Mouse (Mus musculus) thymus, adult 2 months (tissue): Measurements from ENCODE around the gene Pnpla2. TPM values are rescaled to one million over a fixed set of nuclear protein-coding genes. Genes with fewer than 3 reads are reported as not detected.

Experiments
- DNase-seq: peaks from one replicate; pipeline ENCODE4 v3.0.0; 2021
- H3K27ac ChIP-seq: fragments of 200-500 bp; 2 replicates; pipeline ENCODE4 v1.5.1; 2012; ENCODE audit warnings: low read length, control low read depth; ENCODE audit not compliant: control insufficient read depth, insufficient read depth
- H3K27me3 ChIP-seq: fragments of 200-500 bp; 2 replicates; pipeline ENCODE4 v1.6.1; 2012; ENCODE audit warnings: mild to moderate bottlenecking, low read length, moderate library complexity, mixed read lengths; ENCODE audit not compliant: control insufficient read depth, insufficient read depth
- H3K36me3 ChIP-seq: fragments of 200-500 bp; 2 replicates; pipeline ENCODE4 v1.6.1; 2012; ENCODE audit warnings: mild to moderate bottlenecking, low read length, moderate library complexity; ENCODE audit not compliant: control insufficient read depth, insufficient read depth
- H3K4me1 ChIP-seq: fragments of 200-500 bp; replicated peaks from 2 replicates; pipeline ENCODE4 v1.6.1; 2012; ENCODE audit warnings: low read length; ENCODE audit not compliant: control insufficient read depth, insufficient read depth
- H3K4me3 ChIP-seq: fragments of 200-500 bp; 2 replicates; pipeline ENCODE4 v1.5.1; 2012; ENCODE audit warnings: mild to moderate bottlenecking, low read length, control low read depth, moderate library complexity; ENCODE audit not compliant: control insufficient read depth, insufficient read depth
- CTCF ChIP-seq: fragments of 200-500 bp; IDR thresholded peaks from 2 replicates; pipeline ENCODE4 v1.5.1; 2012; ENCODE audit warnings: mild to moderate bottlenecking, control low read depth, low read length, moderate library complexity, borderline replicate concordance; ENCODE audit not compliant: control insufficient read depth, poor library complexity, insufficient read depth; ENCODE audit errors: extremely low read depth
- POLR2A ChIP-seq: fragments of 200-500 bp; IDR thresholded peaks from 2 replicates; pipeline ENCODE4 v1.6.1; 2012; ENCODE audit warnings: mild to moderate bottlenecking, low read length, control low read depth, moderate library complexity; ENCODE audit not compliant: control insufficient read depth, poor library complexity, insufficient read depth; ENCODE audit errors: extremely low read depth
- WGBS: fragments of 180-500 bp; shearing (Covaris S2); methylation state at CpG from one replicate; pipeline ENCODE4 v1.1.7; 2018; 5-methylcytosine and 5-hydroxymethylcytosine counted together
- polyA plus RNA-seq: library from polyadenylated mRNA; depleted of rRNA; stranded (reverse); fragments of >200 nt; gene quantifications from 2 replicates; pipeline ENCODE4 v1.2.3, GENCODE M21; 2012

The Pnpla2 gene
- polyA plus RNA-seq, 1 experiment, result 256 TPM

DNA sequence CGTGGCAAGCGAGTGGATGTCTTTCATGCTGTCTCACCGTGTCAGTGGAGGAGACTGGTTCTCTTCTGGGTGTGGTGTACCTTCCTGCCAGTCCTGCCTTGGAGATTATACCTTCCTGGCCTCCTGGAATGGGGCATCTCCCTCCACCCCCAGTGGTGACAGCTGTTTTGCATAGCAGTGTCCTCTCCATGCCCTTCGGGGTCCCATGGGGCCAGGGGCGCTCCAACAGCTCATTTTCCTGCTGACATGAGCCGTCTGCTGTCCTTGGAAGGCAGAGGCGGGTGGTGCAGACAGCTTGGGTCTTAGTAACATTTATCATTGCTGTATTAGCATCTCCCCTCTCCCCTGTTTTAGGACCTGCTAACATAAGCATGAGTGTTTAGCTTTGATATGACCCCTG lies 32.1 kb downstream of the Pnpla2 start:
- H3K27me3 ChIP-seq, result peaks cover 4% of the 10 kb centered on the region; the same call in 1 of the 2 replicates
- no peak overlapping the region for H3K4me3 ChIP-seq
- no peak for TF ChIP-seq CTCF
- TF ChIP-seq POLR2A, result no peak
- peaks cover 5% of the 10 kb centered on the region for H3K4me1 ChIP-seq
- DNase-seq, result no peak
- no peak overlapping the region for H3K27ac ChIP-seq
- H3K36me3 ChIP-seq, result no peaks in the 10 kb centered on the region
- WGBS, result 97% methylated on average over 7 of the region's 7 CpGs

DNA sequence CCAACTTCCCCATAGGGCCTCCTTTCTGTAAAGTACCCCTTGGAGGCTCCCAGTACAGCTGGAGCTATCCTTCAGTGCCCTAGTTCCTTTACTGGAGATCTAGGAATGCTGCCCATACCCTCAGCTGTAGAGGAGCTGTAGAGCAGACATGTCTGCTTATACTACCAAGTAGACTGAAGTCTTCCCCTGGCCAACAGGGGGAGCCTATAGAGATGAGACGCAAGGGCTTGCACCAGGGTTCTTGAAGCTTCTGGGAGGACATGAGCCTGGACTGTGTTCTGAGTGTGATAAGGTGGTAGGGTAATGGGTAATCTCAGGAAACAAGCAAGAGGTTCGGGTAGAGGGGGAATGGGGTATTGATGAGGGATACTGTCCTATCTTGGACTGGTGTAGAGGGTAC lies 36.2 kb downstream of the Pnpla2 start:
- Histone ChIP-seq H3K36me3 (no peaks in the 10 kb centered on the region), H3K4me1 (no peaks in the 10 kb centered on the region), H3K4me3 (no peak overlapping the region), H3K27me3 (no peaks in the 10 kb centered on the region), H3K27ac (no peak overlapping the region)
- TF ChIP-seq CTCF (no peak), POLR2A (no peak)
- 95% methylated on average over 2 of the region's 2 CpGs for WGBS
- no peak for DNase-seq

DNA sequence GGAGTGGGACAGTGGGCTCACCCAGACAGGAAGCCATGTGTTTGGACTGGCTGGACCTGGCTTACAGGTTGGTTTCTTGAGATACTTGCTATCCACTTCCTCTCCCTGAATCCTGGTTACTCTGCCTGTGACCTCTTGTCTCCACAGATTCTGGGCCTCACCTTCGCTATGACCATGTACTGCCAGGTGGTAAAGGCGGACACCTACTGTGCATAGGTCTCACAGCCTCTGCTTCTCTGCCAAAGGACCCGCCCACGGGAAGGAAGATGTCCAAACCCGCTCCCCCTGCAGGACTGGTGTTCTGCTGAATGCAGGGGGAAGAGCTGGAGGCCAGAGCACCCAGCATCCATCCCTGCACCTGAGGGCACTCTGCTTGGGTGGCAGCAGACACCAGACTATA lies 37.7 kb downstream of the Pnpla2 start:
- no peak overlapping the region for H3K4me3 ChIP-seq
- WGBS, result 91% methylated on average over 5 of the region's 5 CpGs
- H3K36me3 ChIP-seq, result no peaks in the 10 kb centered on the region
- H3K27me3 ChIP-seq, result no peaks in the 10 kb centered on the region
- no peak for DNase-seq
- H3K4me1 ChIP-seq, result no peaks in the 10 kb centered on the region
- TF ChIP-seq CTCF (no peak), POLR2A (no peak)
- no peak overlapping the region for H3K27ac ChIP-seq

DNA sequence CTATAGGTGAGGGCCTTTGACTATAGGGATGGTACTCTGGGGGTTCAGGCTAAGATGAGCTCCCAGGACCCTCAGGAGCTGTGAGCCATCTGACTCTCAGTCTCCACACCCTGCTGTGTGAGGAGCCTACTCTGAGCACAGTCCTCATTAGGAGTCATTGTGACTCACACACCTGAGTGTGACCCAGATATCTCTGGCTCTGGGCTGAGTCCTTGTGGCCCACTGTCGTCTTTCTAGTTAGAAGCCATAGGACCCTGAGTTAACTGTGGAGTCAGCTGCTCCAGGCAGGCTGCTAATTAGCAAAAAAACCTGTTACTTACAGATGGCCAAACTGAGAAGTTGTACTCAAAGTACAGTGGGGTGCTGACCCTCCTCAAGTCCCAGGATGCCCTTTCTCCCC lies 38.7 kb downstream of the Pnpla2 start:
- no peaks in the 10 kb centered on the region for H3K27me3 ChIP-seq
- no peak for DNase-seq
- H3K27ac ChIP-seq, result no peak overlapping the region
- 85% methylated on average over 1 of the region's 1 CpGs for WGBS
- H3K4me1 ChIP-seq, result no peaks in the 10 kb centered on the region
- TF ChIP-seq CTCF, result no peak
- no peak for TF ChIP-seq POLR2A
- H3K36me3 ChIP-seq, result no peaks in the 10 kb centered on the region
- no peak overlapping the region for H3K4me3 ChIP-seq

DNA sequence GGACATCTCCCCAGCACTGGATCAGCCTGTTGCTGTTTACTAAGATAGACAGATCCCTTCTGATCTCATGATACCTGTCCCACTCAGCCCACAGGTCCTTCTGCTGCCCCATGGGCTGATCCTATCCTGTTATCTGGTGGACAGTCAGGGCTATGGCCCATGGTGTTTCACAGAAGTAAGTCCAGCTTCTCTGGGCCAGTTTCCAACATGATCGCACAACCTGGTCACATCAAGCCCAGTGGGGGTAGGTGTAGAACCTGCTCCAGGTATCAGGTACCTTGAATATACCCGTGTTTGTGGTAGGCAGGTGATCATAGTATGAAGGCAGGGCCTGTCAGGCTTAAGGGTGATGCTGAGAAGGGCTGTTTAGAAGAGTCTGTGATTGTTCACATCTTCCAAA lies 40.4 kb downstream of the Pnpla2 start:
- TF ChIP-seq POLR2A, result no peak
- no peak for TF ChIP-seq CTCF
- 90% methylated on average over 2 of the region's 2 CpGs for WGBS
- Histone ChIP-seq H3K27me3 (no peaks in the 10 kb centered on the region), H3K36me3 (no peaks in the 10 kb centered on the region), H3K4me3 (no peak overlapping the region), H3K27ac (no peak overlapping the region), H3K4me1 (no peaks in the 10 kb centered on the region)
- DNase-seq, result no peak

DNA sequence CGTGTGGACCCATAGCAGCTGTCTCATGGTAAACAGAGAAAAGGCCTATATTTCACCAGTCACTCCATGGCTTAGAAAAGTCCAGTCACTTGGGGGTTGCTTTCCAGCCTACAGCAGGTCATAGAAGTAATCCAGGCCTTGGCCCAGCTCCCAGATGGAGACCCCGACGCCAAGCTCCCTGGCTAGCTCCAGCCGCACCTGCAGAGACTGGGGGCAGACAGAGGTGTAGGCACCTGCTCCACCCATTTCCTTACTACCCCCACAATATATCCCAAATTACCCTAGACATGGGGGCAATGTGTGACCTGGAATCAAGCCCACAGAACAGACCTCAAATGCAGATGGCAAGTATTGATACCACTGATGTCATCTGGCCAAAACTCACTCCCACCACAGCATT lies 40.9 kb downstream of the Pnpla2 start:
- H3K27ac ChIP-seq, result no peak overlapping the region
- no peak for TF ChIP-seq POLR2A
- TF ChIP-seq CTCF, result no peak
- 93% methylated on average over 4 of the region's 4 CpGs for WGBS
- H3K4me1 ChIP-seq, result no peaks in the 10 kb centered on the region
- DNase-seq, result no peak
- H3K4me3 ChIP-seq, result no peak overlapping the region
- no peaks in the 10 kb centered on the region for H3K27me3 ChIP-seq
- no peaks in the 10 kb centered on the region for H3K36me3 ChIP-seq

DNA sequence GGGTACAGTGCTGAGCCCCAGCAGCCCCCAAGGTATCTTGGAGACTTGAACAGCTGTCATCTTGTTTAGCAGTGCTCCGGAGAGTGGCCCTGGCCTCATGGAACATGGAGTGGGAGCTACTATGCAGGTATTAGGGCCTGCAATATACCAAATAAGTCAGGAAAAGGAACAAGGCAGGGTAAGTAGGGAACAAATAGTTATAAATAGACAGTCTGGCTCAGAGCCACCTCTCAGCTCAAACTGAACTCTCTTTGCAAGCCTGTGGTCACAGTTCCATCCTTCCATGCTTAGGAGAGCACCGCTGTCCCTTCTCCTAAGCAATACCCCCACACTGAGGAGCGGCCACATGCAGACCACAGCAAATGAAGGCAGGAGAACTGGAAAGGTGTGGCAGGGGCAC lies 42.6 kb downstream of the Pnpla2 start:
- no peak overlapping the region for H3K4me3 ChIP-seq
- no peak for DNase-seq
- no peaks in the 10 kb centered on the region for H3K27me3 ChIP-seq
- TF ChIP-seq CTCF, result no peak
- no peak for TF ChIP-seq POLR2A
- no peak overlapping the region for H3K27ac ChIP-seq
- no peaks in the 10 kb centered on the region for H3K36me3 ChIP-seq
- no peaks in the 10 kb centered on the region for H3K4me1 ChIP-seq
- 90% methylated on average over 3 of the region's 3 CpGs for WGBS
